Mouse (Mus musculus): ENCODE data around the gene Ifi206. TPM values are rescaled to one million over a fixed set of nuclear protein-coding genes. Genes with fewer than 3 reads are reported as not detected.

Ifi206 gene
- polyA plus RNA-seq, 1 experiment from 2014 or later = not detected

Small RNAs within 50 kb of the gene (microRNA-seq; reads per million reads assigned to microRNA genes)
- gene Gm44481 = not detected

Other genes starting within 250 kb of the Ifi206 start
- gene Olfr418, start 225.0 kb downstream of the Ifi206 start, polyA plus RNA-seq (2016; fragmentation: Nextera tagmentation; extraction: Ambion mirVana) = not detected in 2 replicates
- gene Mptx2, start 213.3 kb downstream of the Ifi206 start, polyA plus RNA-seq (2016; fragmentation: Nextera tagmentation; extraction: Ambion mirVana) = not detected in 2 replicates
- gene Ackr1, start 157.3 kb downstream of the Ifi206 start, polyA plus RNA-seq (2016; fragmentation: Nextera tagmentation; extraction: Ambion mirVana) = 7.8 and 9.3 TPM in 2 replicates
- gene Aim2, start 140.2 kb downstream of the Ifi206 start, polyA plus RNA-seq (2016; fragmentation: Nextera tagmentation; extraction: Ambion mirVana) = 3.2 and 3.9 TPM in 2 replicates
- gene Cadm3, start 123.3 kb downstream of the Ifi206 start, polyA plus RNA-seq (2016; fragmentation: Nextera tagmentation; extraction: Ambion mirVana) = 20.1 and 25.7 TPM in 2 replicates
- not detected in 2 replicates for gene Ifi214, start 44.9 kb upstream of the Ifi206 start, polyA plus RNA-seq (2016; fragmentation: Nextera tagmentation; extraction: Ambion mirVana)
- gene Ifi213, start 108.2 kb upstream of the Ifi206 start, polyA plus RNA-seq (2016; fragmentation: Nextera tagmentation; extraction: Ambion mirVana) = not detected in 2 replicates
- gene Ifi209, start 139.9 kb upstream of the Ifi206 start, polyA plus RNA-seq (2016; fragmentation: Nextera tagmentation; extraction: Ambion mirVana) = 0.09 TPM in 1 of 2 replicates, not detected in the other
- gene Ifi208, start 182.6 kb upstream of the Ifi206 start, polyA plus RNA-seq (2016; fragmentation: Nextera tagmentation; extraction: Ambion mirVana) = not detected in 2 replicates

Measured in hindbrain, embryonic 12.5 days (tissue).